Mouse (Mus musculus) liver, adult 2 months (tissue): ENCODE measurements at regions not wholly inside any gene's neighbourhood (a gene's known extent, or its start where the extent isn't known, plus 50 kb on each side); places are given as distances from the start of the nearest gene placed in this dataset.

ENCODE experiments used
- DNase-seq: peaks from one replicate; pipeline ENCODE4 v3.0.0-alpha.2; 2011; ENCODE audit warnings: low read depth, low spot score; ENCODE audit errors: extremely low read depth
- H3K27ac ChIP-seq: fragments of 200-500 bp; replicated peaks from 2 replicates; pipeline ENCODE4 v1.5.1; 2012; ENCODE audit warnings: low read depth, mild to moderate bottlenecking, control low read depth, inconsistent platforms, low read length; ENCODE audit not compliant: insufficient read depth
- H3K27me3 ChIP-seq: fragments of 200-500 bp; 2 replicates; pipeline ENCODE4 v1.6.1; 2012; ENCODE audit warnings: mild to moderate bottlenecking, moderate library complexity, low read length, inconsistent platforms; ENCODE audit not compliant: control insufficient read depth, insufficient read depth
- H3K36me3 ChIP-seq: fragments of 200-500 bp; 2 replicates; pipeline ENCODE4 v1.6.1; 2012; ENCODE audit warnings: low read length, inconsistent platforms; ENCODE audit not compliant: control insufficient read depth, insufficient read depth
- H3K4me1 ChIP-seq: fragments of 200-500 bp; 2 replicates; pipeline ENCODE4 v1.6.1; 2011; ENCODE audit warnings: low read length; ENCODE audit not compliant: control insufficient read depth, insufficient read depth
- H3K4me3 ChIP-seq: fragments of 200-500 bp; 2 replicates; pipeline ENCODE4 v1.5.1; 2011; ENCODE audit warnings: low read depth, mild to moderate bottlenecking, control low read depth, low read length, moderate library complexity; ENCODE audit not compliant: insufficient read depth
- H3K79me2 ChIP-seq: fragments of 200-500 bp; 2 replicates; pipeline ENCODE4 v1.6.1; 2012; ENCODE audit warnings: inconsistent platforms, mild to moderate bottlenecking, low read length, moderate library complexity; ENCODE audit not compliant: control insufficient read depth, insufficient read depth
- H3K9ac ChIP-seq: fragments of 200-500 bp; 2 replicates; pipeline ENCODE4 v1.6.1; 2012; ENCODE audit warnings: low read depth, mild to moderate bottlenecking, control low read depth, inconsistent platforms, low read length
- CTCF ChIP-seq: fragments of 200-500 bp; IDR thresholded peaks from 2 replicates; pipeline ENCODE4 v1.5.1; 2011; ENCODE audit warnings: low read depth, low read length, control low read depth
- POLR2A ChIP-seq: fragments of 200-500 bp; IDR thresholded peaks from 2 replicates; pipeline ENCODE4 v1.6.1; 2011; ENCODE audit warnings: low read length, control low read depth; ENCODE audit not compliant: insufficient read depth; ENCODE audit errors: extremely low read depth
- WGBS: fragments of 180-500 bp; shearing (Covaris S2); methylation state at CpG from one replicate; pipeline ENCODE4 v1.1.7; 2018; 5-methylcytosine and 5-hydroxymethylcytosine counted together

DNA sequence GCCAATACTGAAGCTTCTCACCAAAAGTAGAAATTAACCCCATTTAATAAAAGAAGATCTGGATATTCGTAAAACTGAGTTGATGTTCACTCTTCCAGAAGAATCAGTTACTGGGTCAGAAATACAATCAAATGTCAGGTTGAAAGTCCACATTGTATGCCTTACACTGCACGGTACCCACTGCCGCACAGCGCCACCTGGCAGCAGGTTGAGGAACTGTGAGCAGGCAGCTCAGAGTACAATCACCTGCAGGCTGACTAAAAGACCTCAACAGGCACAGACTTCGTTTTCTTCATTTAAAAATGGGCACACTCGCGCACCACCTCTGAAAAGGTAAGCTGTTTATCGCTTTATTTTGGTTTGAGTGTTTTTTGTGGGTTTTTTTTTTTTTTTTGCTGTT, 341.8 kb upstream of the Mms22l start:
- no peaks in the 10 kb centered on the region for H3K79me2 ChIP-seq
- H3K4me1 ChIP-seq: no peaks in the 10 kb centered on the region
- no peak overlapping the region for H3K27ac ChIP-seq
- peak; percentile 42 for DNase-seq
- 19% methylated on average over 8 of the region's 8 CpGs for WGBS
- H3K9ac ChIP-seq: no peak overlapping the region
- TF ChIP-seq CTCF: peak; percentile 91
- TF ChIP-seq POLR2A: no peak
- no peaks in the 10 kb centered on the region for H3K36me3 ChIP-seq
- H3K4me3 ChIP-seq: no peak overlapping the region
- no peaks in the 10 kb centered on the region for H3K27me3 ChIP-seq

DNA sequence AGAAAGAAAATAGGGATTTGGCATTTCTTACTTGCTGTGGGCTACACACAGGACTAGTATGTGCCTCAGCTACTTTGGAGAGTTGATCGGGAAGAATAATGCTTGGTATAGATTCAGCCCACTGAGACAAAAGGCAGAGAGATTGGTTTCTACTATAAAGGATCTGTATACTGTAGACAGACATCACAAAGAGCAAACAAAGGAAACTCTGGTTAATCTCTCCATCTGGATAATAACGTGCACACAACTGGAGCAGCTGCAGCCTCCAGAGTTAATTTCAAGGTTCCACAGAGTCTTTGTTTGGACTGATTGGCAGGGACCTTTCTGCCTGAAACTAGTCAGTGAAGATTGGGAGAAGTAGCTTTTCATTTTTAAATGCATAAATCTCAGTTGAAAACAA, 322.5 kb upstream of the Mms22l start:
- WGBS: 59% methylated on average over 2 of the region's 2 CpGs
- no peak overlapping the region for H3K27ac ChIP-seq

GRCm38 (mm10) chr4:24213262-24214036, 282.8 kb upstream of the Mms22l start:
- WGBS: 69% methylated on average over 10 of the region's 10 CpGs

More for the DNA sequence above, 322.5 kb upstream of the Mms22l start:
- Histone ChIP-seq H3K27me3 (no peaks in the 10 kb centered on the region), H3K4me1 (no peaks in the 10 kb centered on the region), H3K4me3 (no peak overlapping the region), H3K36me3 (no peaks in the 10 kb centered on the region), H3K79me2 (no peaks in the 10 kb centered on the region), H3K9ac (no peak overlapping the region)
- no peak for TF ChIP-seq CTCF
- no peak for TF ChIP-seq POLR2A
- DNase-seq: no peak

GRCm38 (mm10) chr4:24214037-24214362, 282.3 kb upstream of the Mms22l start:
- Histone ChIP-seq H3K79me2 (no peaks in the 10 kb centered on the region), H3K27me3 (no peaks in the 10 kb centered on the region), H3K36me3 (no peaks in the 10 kb centered on the region), H3K27ac (no peak overlapping the region), H3K9ac (no peak overlapping the region), H3K4me3 (no peak overlapping the region), H3K4me1 (no peaks in the 10 kb centered on the region)
- 88% methylated on average over 3 of the region's 3 CpGs for whole genome bisulfite sequencing
- no peak for TF ChIP-seq CTCF
- no peak for TF ChIP-seq POLR2A
- no peak for DNase-seq

More at GRCm38 (mm10) chr4:24213262-24214036, 282.8 kb upstream of the Mms22l start:
- H3K27me3 ChIP-seq: no peaks in the 10 kb centered on the region
- H3K4me3 ChIP-seq: no peak overlapping the region
- H3K36me3 ChIP-seq: no peaks in the 10 kb centered on the region
- TF ChIP-seq POLR2A: no peak
- TF ChIP-seq CTCF: no peak
- H3K27ac ChIP-seq: no peak overlapping the region
- H3K9ac ChIP-seq: no peak overlapping the region
- H3K4me1 ChIP-seq: no peaks in the 10 kb centered on the region
- H3K79me2 ChIP-seq: no peaks in the 10 kb centered on the region
- no peak for DNase-seq

- no peaks in the 10 kb centered on the region for H3K79me2 ChIP-seq
- H3K36me3 ChIP-seq: no peaks in the 10 kb centered on the region
- no peak overlapping the region for H3K4me3 ChIP-seq
- H3K27ac ChIP-seq: no peak overlapping the region
- H3K27me3 ChIP-seq: no peaks in the 10 kb centered on the region
- WGBS: 78% methylated on average over 6 of the region's 6 CpGs
- no peak overlapping the region for H3K9ac ChIP-seq
- no peak for DNase-seq
- TF ChIP-seq CTCF (no peak), POLR2A (no peak)
- H3K4me1 ChIP-seq: no peaks in the 10 kb centered on the region
These were observed 277.8 kb upstream of the Mms22l start for GRCm38 (mm10) chr4:24218383-24218934.

GRCm38 (mm10) chr4:24219074-24219497, 277.2 kb upstream of the Mms22l start:
- no peaks in the 10 kb centered on the region for H3K27me3 ChIP-seq
- no peak overlapping the region for H3K4me3 ChIP-seq
- no peak for DNase-seq
- H3K4me1 ChIP-seq: no peaks in the 10 kb centered on the region
- TF ChIP-seq POLR2A: no peak
- no peak for TF ChIP-seq CTCF
- H3K79me2 ChIP-seq: no peaks in the 10 kb centered on the region
- 74% methylated on average over 4 of the region's 4 CpGs for WGBS
- no peaks in the 10 kb centered on the region for H3K36me3 ChIP-seq
- no peak overlapping the region for H3K9ac ChIP-seq
- no peak overlapping the region for H3K27ac ChIP-seq
